Mouse (Mus musculus): ENCODE results near the gene Ssr2. TPM values are rescaled to one million over a fixed set of nuclear protein-coding genes. Genes with fewer than 3 reads are reported as not detected.
"Not testable (repeated sequence)": the region's sequence is repeated elsewhere in the genome, so short reads cannot be mapped to it uniquely, and the experiment has no call there.

Ssr2 gene
- total RNA-seq, 2 experiments from 2014 or later, result 114 to 121 TPM

DNA sequence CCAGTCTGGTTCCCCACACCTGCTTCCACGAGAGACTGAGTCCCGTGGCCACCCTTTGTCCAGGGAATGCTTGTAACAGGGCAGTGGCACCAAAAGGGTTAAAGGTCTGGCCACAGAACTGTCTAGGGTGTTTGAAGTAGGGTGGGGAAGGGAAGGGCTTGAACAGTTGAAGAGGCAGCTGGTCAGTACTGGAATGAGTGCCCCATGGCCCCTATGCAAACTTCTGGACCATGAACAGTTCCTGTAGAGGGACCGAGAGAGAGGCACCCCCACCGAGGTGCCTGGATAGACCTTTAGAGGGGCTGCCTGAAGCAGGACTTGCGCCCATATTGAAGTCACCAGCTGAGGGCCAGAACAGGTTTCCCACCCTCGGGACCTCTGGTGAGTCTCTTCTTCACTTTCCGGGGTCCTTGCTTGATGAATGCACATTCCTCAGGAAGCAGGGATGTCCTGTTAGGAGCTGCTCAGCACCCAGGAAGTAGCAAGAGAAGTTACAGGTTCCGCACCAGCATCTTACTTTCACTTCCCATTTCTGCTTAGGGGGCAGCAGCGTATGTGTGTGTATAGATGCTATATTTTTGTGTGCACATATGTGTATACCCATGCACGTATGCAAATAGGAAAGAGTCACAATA, 17.4 kb downstream of the Ssr2 start:
- intact Hi-C loops (cut with DNase I), result no loop called here
- no peak for DNase-seq

DNA sequence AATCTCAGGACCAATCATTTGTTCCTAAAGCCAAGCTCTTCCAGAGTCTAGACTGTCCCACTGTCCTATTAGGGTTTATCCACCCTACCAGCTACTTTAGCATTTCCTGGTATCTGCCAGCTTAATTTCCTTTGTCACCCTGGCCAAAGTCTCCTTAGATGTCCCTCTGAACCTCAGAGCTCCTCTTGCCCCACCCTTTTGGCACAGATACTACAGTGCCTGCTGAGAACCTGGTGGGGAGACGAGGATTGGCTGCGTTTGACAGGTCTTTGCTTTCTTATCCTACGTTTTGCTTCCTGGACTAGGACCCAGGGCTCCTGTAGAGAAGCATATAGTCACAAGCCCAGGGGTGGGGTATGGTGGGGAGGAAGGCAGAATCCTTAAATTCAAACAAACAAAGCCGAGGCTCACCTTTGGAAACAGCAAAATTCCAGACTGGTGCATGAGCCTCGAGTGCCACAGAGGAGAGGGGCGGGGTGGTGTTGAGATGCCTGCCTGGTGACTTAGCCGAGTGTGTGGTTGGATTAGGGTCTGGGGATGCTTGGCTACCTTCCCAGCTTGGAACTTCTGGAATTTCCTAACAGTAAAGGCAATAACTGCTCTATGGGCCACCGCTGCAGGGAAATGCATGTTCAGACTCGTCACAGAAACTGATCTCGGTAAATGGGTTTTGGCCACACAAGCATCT, 18.4 kb downstream of the Ssr2 start:
- intact Hi-C loops (cut with DNase I), result no loop called here
- no peak for DNase-seq

DNA sequence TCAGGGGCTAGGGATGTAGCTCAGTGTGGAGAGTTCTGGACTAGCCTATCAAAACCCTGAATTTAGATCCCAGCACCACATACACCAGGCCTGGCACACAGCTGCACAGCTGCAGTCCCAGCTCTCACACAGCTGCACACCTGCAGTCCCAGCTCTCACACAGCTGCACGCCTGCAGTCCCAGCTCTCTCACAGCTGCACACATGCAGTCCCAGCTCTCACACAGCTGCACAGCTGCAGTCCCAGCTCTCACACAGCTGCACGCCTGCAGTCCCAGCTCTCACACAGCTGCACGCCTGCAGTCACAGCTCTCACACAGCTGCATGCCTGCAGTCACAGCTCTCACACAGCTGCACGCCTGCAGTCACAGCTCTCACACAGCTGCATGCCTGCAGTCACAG, 20.9 kb downstream of the Ssr2 start:
- DNase-seq; intact Hi-C loops (cut with DNase I): not testable (repeated sequence)

DNA sequence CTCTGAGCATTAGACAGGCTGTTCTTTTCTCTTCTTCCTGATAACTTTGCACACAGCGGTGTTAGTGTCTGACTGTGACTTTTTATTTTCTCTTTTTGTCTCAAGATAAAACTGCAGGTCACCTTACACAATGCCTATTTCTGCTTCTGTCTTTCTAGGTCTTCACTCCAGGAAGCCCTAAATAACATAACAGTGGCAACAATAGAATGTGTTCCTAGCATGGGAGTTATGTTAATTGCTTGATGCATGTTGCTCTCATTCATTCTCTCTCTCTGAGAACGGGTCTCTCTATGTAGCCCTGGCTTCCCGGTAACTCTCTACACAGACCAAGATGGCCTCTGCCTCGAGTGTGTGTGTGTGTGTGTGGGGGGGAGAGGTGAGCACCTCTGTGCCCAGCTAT, 26.8 kb downstream of the Ssr2 start:
- no peak for DNase-seq
- intact Hi-C loops (cut with DNase I), result loop anchor here (10.0 kb wide), 1 partner anchor 142 kb away; no protein-coding TSS in a partner anchor

DNA sequence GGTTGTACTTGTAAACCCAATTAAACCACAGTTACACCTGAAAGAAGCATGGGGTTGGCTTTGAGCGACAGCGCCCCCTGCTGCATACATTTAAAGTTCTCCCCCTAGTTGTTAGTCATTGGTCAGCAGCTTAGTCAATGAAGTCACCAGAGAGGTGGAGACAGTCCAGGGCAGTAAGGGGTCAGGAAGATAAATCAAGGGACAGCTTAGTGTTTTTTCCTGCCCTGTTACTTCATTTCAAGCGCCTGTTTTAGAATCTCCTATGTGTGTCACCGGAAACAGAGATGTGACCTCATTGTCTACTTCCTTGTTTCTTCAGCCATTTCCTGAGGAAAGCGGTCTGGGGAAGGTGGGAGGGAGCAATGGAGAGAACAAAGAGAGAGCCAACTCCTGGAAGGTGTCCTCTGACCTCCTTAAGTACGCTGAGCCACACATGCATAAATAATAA, 28.1 kb downstream of the Ssr2 start:
- peak; percentile 65 for DNase-seq
- intact Hi-C loops (cut with DNase I), result loop anchor here (10.0 kb wide), 1 partner anchor 141 kb away; no protein-coding TSS in a partner anchor

DNA sequence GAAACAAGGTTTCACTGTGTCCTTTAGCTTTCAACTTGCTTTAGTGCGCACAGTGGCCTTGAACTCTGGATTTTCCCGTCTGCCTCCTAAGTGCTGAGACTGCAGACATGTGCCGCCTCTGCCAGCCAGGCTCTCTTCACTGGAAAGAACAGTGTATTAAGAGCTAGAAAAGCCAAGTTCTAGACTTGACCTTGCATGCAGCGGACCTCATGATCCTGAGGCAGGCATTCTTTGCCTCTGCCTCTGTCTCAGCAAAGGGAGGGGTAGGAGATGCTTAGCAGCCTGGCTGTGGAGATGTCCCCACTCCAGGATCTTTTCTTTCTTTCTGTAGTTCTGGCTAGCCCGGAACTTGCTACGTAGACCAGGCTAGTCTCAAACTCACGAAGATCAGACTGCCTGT, 29.2 kb downstream of the Ssr2 start:
- DNase-seq, result no peak
- intact Hi-C loops (cut with DNase I), result loop anchor here (10.0 kb wide), 1 partner anchor 140 kb away; no protein-coding TSS in a partner anchor

DNA sequence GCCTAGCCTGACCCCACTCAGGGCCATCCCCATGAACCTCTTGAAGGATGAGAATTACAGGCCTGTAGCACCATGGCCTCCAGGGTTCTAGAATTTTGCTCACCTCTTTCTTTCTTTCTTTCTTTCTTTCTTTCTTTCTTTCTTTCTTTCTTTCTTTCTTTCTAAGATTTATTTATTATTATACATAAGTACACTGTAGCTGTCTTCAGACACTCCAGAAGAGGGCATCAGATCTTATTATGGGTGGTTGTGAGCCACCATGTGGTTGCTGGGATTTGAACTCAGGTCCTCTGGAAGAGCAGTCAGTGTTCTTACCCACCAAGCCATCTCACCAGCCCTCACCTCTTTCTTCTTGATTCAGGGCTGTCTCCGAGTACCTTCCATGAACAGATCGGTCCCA, 30.0 kb downstream of the Ssr2 start, which contains the start of gene Arhgef2:
Arhgef2 (plus strand) TSS at position 301 of the 400 bp plus-strand sequence.
- intact Hi-C loops (cut with DNase I), result loop anchor here (10.0 kb wide), 1 partner anchor 139 kb away; no protein-coding TSS in a partner anchor
- DNase-seq, result not testable (repeated sequence)

DNA sequence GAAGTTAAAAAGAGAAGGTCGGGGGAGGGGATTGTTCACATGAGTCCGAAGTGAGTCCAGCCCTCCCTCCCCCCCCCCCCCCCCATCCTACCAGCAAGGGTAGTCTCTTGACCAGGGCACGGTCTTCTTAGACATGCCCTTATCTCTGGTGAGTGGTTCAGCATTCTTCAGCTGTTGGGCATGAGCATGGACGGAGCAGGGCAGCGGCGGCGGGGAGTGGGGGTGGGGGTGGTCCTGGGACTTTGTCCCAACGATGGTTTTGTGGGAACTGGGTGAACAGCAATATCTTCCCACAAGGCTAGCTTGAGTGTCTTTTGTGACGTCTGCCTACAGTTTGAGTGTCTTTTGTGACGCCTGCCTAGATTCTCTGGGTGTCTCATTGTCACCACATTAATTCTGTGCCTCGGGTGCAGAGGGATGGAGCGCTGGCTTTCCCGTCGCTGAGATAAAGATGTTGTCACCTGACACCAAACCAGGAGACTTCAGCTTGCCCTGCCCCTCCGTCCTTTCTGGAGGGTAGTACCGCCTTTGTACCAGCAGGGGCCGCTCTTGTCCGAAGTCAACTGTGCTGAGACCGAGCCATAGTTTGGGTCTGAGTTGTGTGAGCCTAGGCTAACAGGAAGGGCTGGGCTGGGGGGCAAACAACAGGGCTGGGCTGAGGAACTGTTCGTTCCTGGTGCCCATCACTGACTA, 31.5 kb downstream of the Ssr2 start:
- DNase-seq, result peak; percentile 87
- intact Hi-C loops (cut with DNase I), result loop anchor here (10.0 kb wide), 1 partner anchor 138 kb away; no protein-coding TSS in a partner anchor

DNA sequence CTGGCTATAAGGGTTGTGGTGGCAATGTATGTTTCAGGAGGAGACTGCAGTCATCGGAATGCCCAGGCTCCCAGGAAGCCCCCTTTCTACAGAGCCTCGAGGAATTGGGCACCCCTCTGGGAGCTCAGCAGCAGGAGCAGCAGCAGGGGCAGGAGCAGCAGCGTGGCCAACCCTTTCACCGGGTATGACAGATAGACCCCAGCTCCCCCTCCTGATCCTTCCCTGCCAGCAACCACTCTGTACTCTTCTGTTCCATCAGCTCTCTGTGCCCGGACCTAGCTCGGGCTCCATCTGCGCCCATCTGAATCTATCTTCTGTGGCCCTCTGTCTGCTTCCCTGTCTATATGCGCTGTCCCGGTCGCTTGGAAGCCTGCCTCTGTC, 32.1 kb downstream of the Ssr2 start:
- peak; percentile 43 for DNase-seq
- intact Hi-C loops (cut with DNase I), result loop anchor here (10.0 kb wide), 1 partner anchor 137 kb away; no protein-coding TSS in a partner anchor

DNA sequence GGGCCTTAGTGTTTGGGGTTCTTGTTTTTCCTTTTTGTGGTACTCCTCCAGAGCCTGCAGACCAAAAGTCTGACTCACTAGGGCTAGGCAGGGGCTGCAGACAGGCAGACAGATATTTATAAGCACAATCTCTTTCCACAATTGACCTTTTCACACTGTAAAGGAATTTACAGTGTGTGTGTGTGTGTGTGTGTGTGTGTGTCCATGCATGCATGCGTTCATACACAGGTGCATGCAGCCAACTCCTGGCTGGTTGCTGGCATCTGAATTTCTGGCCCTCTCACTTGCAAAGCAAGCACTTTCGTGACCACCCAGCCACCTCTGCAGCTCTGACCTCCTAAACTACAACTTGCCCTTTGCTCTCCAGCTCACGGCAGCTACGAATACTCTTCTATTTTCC, 33.4 kb downstream of the Ssr2 start:
- DNase-seq, result no peak
- intact Hi-C loops (cut with DNase I), result loop anchor here (10.0 kb wide), 1 partner anchor 136 kb away; no protein-coding TSS in a partner anchor

DNA sequence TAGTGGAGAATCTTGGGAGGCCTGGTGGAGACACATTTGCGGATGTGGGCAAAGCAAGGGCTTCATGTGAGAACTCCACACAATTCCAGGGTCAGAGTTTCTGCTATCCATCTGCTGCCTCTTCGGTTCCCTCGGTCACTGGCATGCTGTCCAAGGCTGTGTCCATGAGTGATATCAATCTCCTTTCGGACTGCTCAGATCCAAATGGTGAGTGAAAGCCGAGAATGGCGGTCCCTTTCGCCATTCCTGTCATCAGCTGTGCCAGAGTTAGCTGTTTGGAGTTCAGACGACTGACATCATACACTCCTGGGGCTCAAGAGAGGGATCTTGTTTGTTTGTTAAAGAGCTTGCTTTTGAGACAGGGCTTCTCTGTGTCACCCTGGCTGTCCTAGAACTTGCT, 38.7 kb downstream of the Ssr2 start:
- DNase-seq, result no peak
- intact Hi-C loops (cut with DNase I), result no loop called here

DNA sequence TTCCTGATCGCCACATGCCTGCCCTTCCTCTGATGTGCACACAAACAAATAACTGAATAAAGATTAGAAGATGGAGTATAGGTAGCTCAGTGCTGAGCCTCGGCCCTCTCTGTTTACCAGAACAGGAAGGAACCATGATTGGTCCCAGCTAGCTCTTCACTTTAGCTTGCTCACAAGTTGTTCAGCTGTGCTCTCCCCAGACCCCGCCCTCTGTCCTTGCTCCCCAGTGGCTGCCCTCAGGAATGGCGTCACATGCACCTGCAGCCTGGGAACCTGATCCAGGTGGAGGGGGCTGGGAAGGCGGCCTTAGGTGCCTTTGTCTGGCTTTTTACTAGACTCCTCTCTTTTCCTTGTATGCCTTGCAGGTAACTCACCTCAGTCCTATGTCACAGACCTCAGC, 39.4 kb downstream of the Ssr2 start:
- DNase-seq, result no peak
- intact Hi-C loops (cut with DNase I), result no loop called here

DNA sequence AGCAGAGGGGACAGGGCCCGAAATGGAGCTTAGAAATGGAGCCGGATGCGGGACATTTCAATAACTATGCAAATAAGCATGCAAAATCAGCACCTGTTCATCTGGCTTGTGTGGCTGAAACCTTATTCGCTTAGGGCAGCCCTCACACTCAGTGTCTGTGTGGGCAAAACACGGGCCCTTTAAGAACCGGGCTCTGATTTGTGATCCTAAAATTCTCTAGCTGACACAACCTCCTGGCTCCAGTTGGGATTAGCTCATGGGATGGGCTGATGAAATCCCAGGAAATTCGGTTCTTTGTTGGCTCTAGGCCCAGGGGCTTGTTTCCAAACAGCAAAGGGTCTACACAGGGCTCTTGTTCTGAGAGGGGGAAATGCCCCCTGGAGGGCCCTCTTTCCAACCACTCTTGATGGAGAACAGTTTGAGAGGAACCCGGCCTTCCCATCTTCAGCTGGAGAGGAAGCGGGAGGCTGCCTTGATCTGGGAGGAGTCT, 40.3 kb downstream of the Ssr2 start:
- intact Hi-C loops (cut with DNase I), result no loop called here
- peak; percentile 48 for DNase-seq

DNA sequence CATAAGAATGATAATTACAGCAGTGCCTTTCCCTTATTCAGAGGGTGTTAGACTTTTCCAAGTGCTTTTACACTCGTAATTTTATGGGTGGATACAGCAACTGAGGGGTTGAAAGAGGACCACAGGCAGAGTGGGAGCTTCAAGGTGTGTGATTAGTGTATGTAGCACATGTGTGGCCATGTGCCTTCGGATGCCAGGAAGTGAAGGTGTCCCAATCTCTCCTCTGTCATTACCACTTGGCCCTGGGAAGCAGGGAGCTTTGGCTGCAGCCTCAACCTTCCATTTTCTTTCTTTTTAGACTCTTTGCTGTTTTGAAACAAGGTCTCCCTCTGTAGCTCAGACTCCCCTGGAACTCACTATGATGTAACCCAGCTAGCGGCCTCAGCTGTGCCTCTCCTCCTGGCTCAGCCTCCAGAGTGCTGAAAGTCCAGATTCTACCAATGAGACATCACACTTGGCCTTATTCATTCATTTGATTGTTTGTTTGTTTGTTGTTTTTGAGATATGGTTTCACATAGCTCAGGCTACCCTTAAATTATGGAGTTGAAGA, 41.4 kb downstream of the Ssr2 start:
- DNase-seq, result no peak
- intact Hi-C loops (cut with DNase I), result no loop called here

DNA sequence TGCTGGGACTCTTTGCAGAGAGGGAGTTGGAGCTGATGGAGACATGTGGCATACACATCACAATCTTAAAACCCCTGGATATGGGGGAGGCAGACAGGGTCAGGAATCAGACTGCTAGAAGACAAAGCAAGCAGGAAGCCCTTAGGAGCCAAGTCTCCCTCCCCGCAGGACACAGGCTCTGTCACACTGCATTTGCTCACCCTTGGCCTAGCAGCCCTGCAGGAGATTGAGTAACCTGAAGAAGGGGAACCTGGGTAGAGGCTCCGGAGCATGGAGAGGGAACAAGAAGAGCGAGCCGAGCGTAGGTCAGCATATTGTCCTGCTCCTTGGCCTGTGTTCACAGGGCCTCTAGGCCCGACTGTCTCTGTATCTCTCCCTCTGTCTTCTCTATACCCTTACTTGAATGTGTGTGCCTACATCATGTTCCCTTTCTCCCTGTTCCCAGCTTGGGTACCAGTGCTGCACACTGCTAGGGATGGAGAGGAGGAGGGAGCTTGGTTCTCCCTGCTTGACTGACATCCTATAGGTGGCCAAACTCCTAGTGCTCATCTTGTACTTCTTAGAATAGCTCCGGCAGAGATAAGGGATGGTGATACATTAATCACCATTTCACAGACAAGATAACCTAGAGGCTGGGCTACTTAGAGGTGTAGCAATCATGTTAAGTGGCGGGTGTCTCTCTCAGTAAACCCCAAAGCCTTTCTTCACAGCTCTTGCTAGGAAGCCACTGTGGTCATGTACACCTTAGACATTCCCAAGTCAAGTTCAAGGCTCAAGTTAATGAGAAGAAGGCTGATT, 42.6 kb downstream of the Ssr2 start:
- no peak for DNase-seq
- intact Hi-C loops (cut with DNase I), result no loop called here

DNA sequence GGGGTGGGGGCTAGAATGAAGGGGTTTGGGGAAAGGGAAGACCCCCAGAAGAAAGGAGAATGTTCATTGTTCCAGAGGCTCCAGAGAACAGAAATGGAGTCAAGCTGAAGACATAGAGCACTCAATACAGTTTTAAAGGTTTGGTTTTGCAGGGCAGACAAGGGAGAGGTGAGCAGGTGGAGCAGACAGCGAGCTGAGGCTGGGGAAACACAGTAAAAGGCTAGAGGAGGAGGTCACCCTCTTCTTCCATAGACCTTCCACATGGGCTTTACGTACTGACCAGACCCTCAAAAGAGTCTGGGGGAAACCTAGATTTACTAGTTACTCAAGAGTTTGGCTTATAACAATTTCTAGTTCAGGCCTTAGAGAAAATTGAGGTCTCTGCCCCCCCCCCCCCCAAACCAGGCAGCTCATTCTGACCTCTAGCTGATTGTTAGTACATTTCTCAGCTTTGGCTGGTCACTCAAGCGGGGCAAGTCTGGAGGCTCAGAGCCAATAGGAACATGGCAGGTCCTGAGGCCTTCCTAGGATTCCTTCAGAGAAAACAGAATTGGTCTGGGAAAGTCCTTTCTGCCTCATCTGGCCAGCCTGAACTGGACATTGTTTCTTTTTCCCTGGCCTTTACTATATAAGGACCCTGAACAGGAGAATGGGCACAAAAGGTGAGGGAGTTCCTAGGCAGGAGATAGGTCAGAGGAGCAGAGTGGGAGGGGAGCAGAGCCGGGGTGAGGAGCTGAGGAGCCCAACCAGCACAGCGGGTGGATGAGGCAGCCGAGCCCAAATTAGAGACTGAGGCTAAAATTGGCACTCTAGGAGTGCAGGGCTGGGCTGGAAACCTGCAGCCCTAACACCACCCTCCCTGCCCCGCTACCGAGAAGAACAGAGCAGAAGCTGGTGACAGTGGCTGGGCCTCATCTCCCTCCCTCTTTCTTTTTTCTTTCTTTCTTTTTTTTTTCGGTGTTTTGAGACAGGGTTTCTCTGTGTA, 43.7 kb downstream of the Ssr2 start:
- intact Hi-C loops (cut with DNase I), result no loop called here
- no peak for DNase-seq

DNA sequence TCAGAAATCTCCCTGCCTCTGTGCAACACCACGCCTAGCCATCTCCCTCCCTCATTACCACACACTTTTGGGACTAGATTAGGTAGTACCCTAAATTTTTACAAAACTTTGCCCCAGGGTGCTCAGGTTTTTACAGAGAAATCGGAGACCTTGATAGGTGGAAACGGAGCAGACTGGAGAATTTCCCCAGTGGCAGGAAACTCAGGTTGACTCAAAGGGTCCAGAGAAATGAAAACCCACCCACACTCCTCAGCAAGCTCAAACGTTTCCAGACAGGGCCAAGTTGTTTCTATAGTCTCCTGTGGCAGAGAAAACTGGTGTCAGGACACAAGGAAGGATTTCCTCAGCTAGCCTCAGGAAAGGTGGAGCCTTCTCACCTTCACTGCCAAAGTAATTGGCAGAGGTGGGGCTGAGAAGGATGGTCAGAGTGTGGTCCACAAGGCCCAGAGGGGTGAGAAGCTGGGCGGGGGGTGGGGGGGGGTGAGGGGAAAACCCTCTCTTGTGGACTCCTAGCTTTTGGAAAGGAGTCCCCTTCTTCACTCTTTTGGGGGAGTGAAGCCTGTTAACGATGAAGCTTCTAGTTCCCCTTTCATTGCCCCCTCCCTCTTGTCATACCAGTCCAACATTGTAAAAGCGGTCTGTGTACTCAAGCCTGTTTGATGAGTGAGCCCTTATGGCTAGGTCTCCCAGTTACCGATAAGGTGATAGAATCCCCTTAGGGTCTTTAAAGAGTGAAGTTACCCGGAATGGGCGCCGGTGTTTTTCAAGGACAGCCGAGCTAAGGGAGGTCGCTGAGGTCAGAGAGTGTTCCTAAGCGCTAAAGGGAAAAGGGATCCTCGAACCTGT, 44.7 kb downstream of the Ssr2 start:
- intact Hi-C loops (cut with DNase I), result no loop called here
- DNase-seq, result no peak

DNA sequence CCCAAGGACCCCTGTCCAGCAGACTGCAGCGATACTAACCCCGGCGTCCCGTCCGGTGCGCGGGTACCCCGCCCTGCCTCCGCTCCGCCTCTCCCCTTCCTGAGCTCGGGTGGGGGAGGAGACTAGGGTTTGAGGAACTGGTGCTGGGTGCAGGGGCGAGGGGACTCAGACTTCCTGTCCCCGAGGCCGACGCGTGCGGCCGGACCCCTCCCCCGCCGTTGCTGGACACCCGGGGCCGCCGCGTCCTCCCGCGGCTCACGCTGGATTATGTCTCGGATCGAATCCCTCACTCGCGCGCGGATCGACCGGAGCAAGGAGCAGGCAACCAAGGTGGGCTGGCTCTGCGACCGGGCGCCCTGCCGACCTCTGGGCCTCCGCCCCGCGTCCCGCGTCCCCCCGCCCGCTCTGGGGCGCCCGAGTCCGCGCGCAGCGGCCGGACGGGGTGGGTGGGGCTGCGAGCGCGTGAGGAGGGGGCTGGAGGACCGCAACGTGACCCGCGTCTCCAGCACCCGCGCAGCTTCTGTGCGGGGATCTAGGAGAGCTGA, 45.4 kb downstream of the Ssr2 start:
- intact Hi-C loops (cut with DNase I), result no loop called here
- peak; percentile 73 for DNase-seq

Data from left cerebral cortex, postnatal 4 days (tissue).